Mouse (Mus musculus) cortical plate, adult 2 months (tissue): ENCODE measurements around the gene Zmynd8.

ENCODE experiments used
- CTCF ChIP-seq: fragments of 200-500 bp; IDR thresholded peaks from 2 replicates; pipeline ENCODE4 v1.5.1; 2011; ENCODE audit warnings: mild to moderate bottlenecking, control low read depth, low read length; ENCODE audit not compliant: insufficient read depth; ENCODE audit errors: extremely low read depth
- POLR2A ChIP-seq: fragments of 200-500 bp; IDR thresholded peaks from 2 replicates; pipeline ENCODE4 v1.6.1; 2011; ENCODE audit warnings: mild to moderate bottlenecking, low read length, control low read depth; ENCODE audit not compliant: insufficient read depth; ENCODE audit errors: extremely low read depth

DNA sequence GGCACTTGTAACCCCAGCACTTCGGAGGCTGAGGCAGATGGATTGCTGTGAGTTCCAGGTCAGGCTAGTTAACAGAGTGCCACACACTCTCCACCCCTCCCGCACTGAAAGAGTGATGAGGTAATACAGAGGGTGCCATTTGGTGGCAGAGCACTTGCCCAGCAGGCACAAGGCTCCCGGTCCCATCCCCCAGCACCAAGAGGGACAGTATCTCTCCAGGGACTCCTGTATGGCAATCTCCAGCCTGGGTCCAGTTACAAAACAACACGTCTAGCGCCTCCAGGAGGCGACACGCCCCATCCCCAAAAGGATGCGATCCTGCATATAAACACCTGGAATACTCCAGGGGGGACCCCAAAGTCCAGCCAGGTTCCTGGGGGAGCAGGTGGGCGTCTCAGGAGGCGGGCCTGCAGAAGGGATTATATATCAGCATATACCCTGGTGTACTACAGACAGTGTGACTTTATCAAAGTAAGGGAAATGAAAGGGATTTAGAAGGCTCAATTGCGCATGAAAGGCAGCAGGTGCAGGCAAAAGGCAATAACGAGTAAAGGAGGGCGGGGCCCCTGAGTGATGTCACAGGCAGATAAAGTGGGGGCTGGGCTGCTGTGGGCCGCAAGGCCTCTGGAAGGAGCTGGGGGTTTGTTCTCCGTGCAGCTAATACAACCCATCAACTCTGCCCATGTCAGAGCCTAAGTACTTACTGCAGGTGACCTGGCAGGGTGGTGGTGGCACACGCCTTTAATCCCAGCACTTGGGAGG lies 44.4 kb downstream of the Zmynd8 start:
- TF ChIP-seq POLR2A (0 out of 2 replicates have a peak, but pooled peaks have one; percentile 16), CTCF (no peak)
